Mouse (Mus musculus): Measurements from ENCODE around the gene Nol11. TPM values are rescaled to one million over a fixed set of nuclear protein-coding genes. Genes with fewer than 3 reads are reported as not detected.
"Not testable (repeated sequence)": the region's sequence is repeated elsewhere in the genome, so short reads cannot be mapped to it uniquely, and the experiment has no call there.

The Nol11 gene
- polyA plus RNA-seq, 1 experiment: 93.7 TPM

GRCm38 (mm10) chr11:107138633-107139032 lies 50.5 kb downstream of the Nol11 start:
- no peaks in the 10 kb centered on the region for H3K36me3 ChIP-seq (ENCODE audit: control insufficient read depth, insufficient read depth, low read length, poor library complexity, severe bottlenecking)
- H3K9ac ChIP-seq (ENCODE audit: low read depth, poor library complexity, severe bottlenecking): no peak overlapping the region
- H3K27me3 ChIP-seq (ENCODE audit: control insufficient read depth, insufficient read depth, low read length, poor library complexity, severe bottlenecking): no peaks in the 10 kb centered on the region
- peak overlapping the region; percentile 49 for H3K27ac ChIP-seq (ENCODE audit: insufficient read depth, low read length)
- TF ChIP-seq POLR2A (IDR thresholded peaks at IDR 0.05; ENCODE audit: insufficient read depth, low read length): no peak
- TF ChIP-seq CTCF (IDR thresholded peaks at IDR 0.05; ENCODE audit: low read depth, low read length): peak; percentile 6
- H3K9me3 ChIP-seq (replicated peaks; ENCODE audit: control insufficient read depth, insufficient read depth, low read length, poor library complexity, severe bottlenecking): peaks cover 4% of the 10 kb centered on the region; the same call in 1 of the 2 replicates
- H3K4me1 ChIP-seq (ENCODE audit: control insufficient read depth, insufficient read depth, low read length): no peaks in the 10 kb centered on the region
- H3K4me3 ChIP-seq (ENCODE audit: low read depth, low read length): no peak overlapping the region

- no peaks in the 10 kb centered on the region for H3K4me1 ChIP-seq (ENCODE audit: control insufficient read depth, insufficient read depth, low read length)
- H3K27me3 ChIP-seq (ENCODE audit: control insufficient read depth, insufficient read depth, low read length, poor library complexity, severe bottlenecking): no peaks in the 10 kb centered on the region
- H3K36me3 ChIP-seq (ENCODE audit: control insufficient read depth, insufficient read depth, low read length, poor library complexity, severe bottlenecking): no peaks in the 10 kb centered on the region
- H3K9ac ChIP-seq (ENCODE audit: low read depth, poor library complexity, severe bottlenecking): no peak overlapping the region
- TF ChIP-seq POLR2A (IDR thresholded peaks at IDR 0.05; ENCODE audit: insufficient read depth, low read length) (no peak), EP300 (IDR thresholded peaks at IDR 0.05; ENCODE audit: insufficient read depth, low read depth, low read length) (no peak), CTCF (IDR thresholded peaks at IDR 0.05; ENCODE audit: low read depth, low read length) (no peak)
- no peak overlapping the region for H3K4me3 ChIP-seq (ENCODE audit: low read depth, low read length)
- peaks cover 4% of the 10 kb centered on the region; the same call in 1 of the 2 replicates for H3K9me3 ChIP-seq (replicated peaks; ENCODE audit: control insufficient read depth, insufficient read depth, low read length, poor library complexity, severe bottlenecking)
- peak overlapping the region; percentile 89 for H3K27ac ChIP-seq (ENCODE audit: insufficient read depth, low read length)
Measured at GRCm38 (mm10) chr11:107137593-107137992, 51.6 kb downstream of the Nol11 start.

GRCm38 (mm10) chr11:107136458-107136857 lies 52.7 kb downstream of the Nol11 start:
- not testable (repeated sequence) for H3K27me3 ChIP-seq (ENCODE audit: control insufficient read depth, insufficient read depth, low read length, poor library complexity, severe bottlenecking); H3K4me3 ChIP-seq (ENCODE audit: low read depth, low read length); H3K4me1 ChIP-seq (ENCODE audit: control insufficient read depth, insufficient read depth, low read length); H3K9ac ChIP-seq (ENCODE audit: low read depth, poor library complexity, severe bottlenecking); H3K9me3 ChIP-seq (replicated peaks; ENCODE audit: control insufficient read depth, insufficient read depth, low read length, poor library complexity, severe bottlenecking); H3K36me3 ChIP-seq (ENCODE audit: control insufficient read depth, insufficient read depth, low read length, poor library complexity, severe bottlenecking)
- peak overlapping the region; percentile 52 for H3K27ac ChIP-seq (ENCODE audit: insufficient read depth, low read length)

- no peaks in the 10 kb centered on the region for H3K27me3 ChIP-seq (ENCODE audit: control insufficient read depth, insufficient read depth, low read length, poor library complexity, severe bottlenecking)
- no peaks in the 10 kb centered on the region for H3K4me1 ChIP-seq (ENCODE audit: control insufficient read depth, insufficient read depth, low read length)
- no peaks in the 10 kb centered on the region for H3K36me3 ChIP-seq (ENCODE audit: control insufficient read depth, insufficient read depth, low read length, poor library complexity, severe bottlenecking)
- TF ChIP-seq CTCF (IDR thresholded peaks at IDR 0.05; ENCODE audit: low read depth, low read length) (no peak), EP300 (IDR thresholded peaks at IDR 0.05; ENCODE audit: insufficient read depth, low read depth, low read length) (0 out of 2 replicates have a peak, but pooled peaks have one; percentile 43)
- peaks cover 4% of the 10 kb centered on the region; the same call in 1 of the 2 replicates for H3K9me3 ChIP-seq (replicated peaks; ENCODE audit: control insufficient read depth, insufficient read depth, low read length, poor library complexity, severe bottlenecking)
- peak overlapping the region; percentile 52 for H3K27ac ChIP-seq (ENCODE audit: insufficient read depth, low read length)
- H3K9ac ChIP-seq (ENCODE audit: low read depth, poor library complexity, severe bottlenecking): no peak overlapping the region
- no peak overlapping the region for H3K4me3 ChIP-seq (ENCODE audit: low read depth, low read length)
Measured at GRCm38 (mm10) chr11:107135741-107136140, 53.4 kb downstream of the Nol11 start.

GRCm38 (mm10) chr11:107132426-107132825 lies 56.8 kb downstream of the Nol11 start:
- Histone ChIP-seq H3K4me3 (ENCODE audit: low read depth, low read length) (peak overlapping the region; percentile 74), H3K9me3 (replicated peaks; ENCODE audit: control insufficient read depth, insufficient read depth, low read length, poor library complexity, severe bottlenecking) (0 out of 2 replicates have a peak, but pooled peaks cover under 1% of the 10 kb centered on the region), H3K36me3 (ENCODE audit: control insufficient read depth, insufficient read depth, low read length, poor library complexity, severe bottlenecking) (no peaks in the 10 kb centered on the region), H3K4me1 (ENCODE audit: control insufficient read depth, insufficient read depth, low read length) (no peaks in the 10 kb centered on the region), H3K9ac (ENCODE audit: low read depth, poor library complexity, severe bottlenecking) (peak overlapping the region; percentile 100), H3K27ac (ENCODE audit: insufficient read depth, low read length) (peak overlapping the region; percentile 73), H3K27me3 (ENCODE audit: control insufficient read depth, insufficient read depth, low read length, poor library complexity, severe bottlenecking) (no peaks in the 10 kb centered on the region)
- no peak for TF ChIP-seq CTCF (IDR thresholded peaks at IDR 0.05; ENCODE audit: low read depth, low read length)
- no peak for TF ChIP-seq EP300 (IDR thresholded peaks at IDR 0.05; ENCODE audit: insufficient read depth, low read depth, low read length)
- no peak for TF ChIP-seq POLR2A (IDR thresholded peaks at IDR 0.05; ENCODE audit: insufficient read depth, low read length)

- Histone ChIP-seq H3K27me3 (ENCODE audit: control insufficient read depth, insufficient read depth, low read length, poor library complexity, severe bottlenecking) (no peaks in the 10 kb centered on the region), H3K4me3 (ENCODE audit: low read depth, low read length) (peak within 1 kb of the TSS; percentile 100)
Measured at GRCm38 (mm10) chr11:107131749-107132421, 57.3 kb downstream of the Nol11 start, which contains the start of gene Bptf. TSS of gene Bptf (minus strand) at chr11:107132127.

More at GRCm38 (mm10) chr11:107131749-107132421, 57.3 kb downstream of the Nol11 start, which contains the start of gene Bptf:
- TF ChIP-seq EP300 (IDR thresholded peaks at IDR 0.05; ENCODE audit: insufficient read depth, low read depth, low read length) (no peak), POLR2A (IDR thresholded peaks at IDR 0.05; ENCODE audit: insufficient read depth, low read length) (no peak), CTCF (IDR thresholded peaks at IDR 0.05; ENCODE audit: low read depth, low read length) (peak; percentile 47)
- H3K9ac ChIP-seq (ENCODE audit: low read depth, poor library complexity, severe bottlenecking): peak within 1 kb of the TSS; percentile 100
- no peaks in the 10 kb centered on the region for H3K9me3 ChIP-seq (replicated peaks; ENCODE audit: control insufficient read depth, insufficient read depth, low read length, poor library complexity, severe bottlenecking)
- H3K4me1 ChIP-seq (ENCODE audit: control insufficient read depth, insufficient read depth, low read length): no peaks in the 10 kb centered on the region
- peak within 1 kb of the TSS; percentile 94 for H3K27ac ChIP-seq (ENCODE audit: insufficient read depth, low read length)
- H3K36me3 ChIP-seq (ENCODE audit: control insufficient read depth, insufficient read depth, low read length, poor library complexity, severe bottlenecking): no peaks in the 10 kb centered on the region

Data from ES-Bruce4 (cell line).